Mouse (Mus musculus) MN1 (cell line): ENCODE measurements around the gene Pklr.

Source experiments
- DNase-seq: peaks from one replicate; pipeline ENCODE4 v3.0.0-alpha.2; 2016; ENCODE audit warnings: low spot score

Gene Pklr

DNA sequence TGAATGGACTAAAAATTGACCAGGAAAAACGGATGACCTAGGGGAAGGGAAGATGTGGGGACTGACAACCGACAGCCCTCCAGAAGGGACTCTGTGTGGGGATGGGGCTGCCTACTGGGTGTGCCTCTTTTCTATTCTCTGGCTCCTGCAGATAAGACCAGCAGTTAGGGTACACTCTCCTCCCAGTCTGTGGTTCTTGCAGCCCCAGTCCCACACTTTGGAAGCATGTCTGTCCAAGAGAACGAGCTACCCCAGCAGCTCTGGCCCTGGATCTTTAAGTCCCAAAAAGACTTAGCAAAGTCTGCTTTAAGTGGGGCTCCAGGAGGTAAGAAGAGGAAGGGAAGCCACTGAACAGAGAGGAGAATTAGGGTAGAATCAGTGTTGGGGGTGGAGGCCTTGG lies at the start of gene Pklr:
Gene Pklr, plus strand, starts transcription at position 185 of the 400 bp plus-strand sequence.
- DNase-seq, result no peak

- peak; percentile 81 for DNase-seq
Observed at GRCm38 (mm10) chr3:89087338-89088110, 48.4 kb upstream of the Pklr start.

DNA sequence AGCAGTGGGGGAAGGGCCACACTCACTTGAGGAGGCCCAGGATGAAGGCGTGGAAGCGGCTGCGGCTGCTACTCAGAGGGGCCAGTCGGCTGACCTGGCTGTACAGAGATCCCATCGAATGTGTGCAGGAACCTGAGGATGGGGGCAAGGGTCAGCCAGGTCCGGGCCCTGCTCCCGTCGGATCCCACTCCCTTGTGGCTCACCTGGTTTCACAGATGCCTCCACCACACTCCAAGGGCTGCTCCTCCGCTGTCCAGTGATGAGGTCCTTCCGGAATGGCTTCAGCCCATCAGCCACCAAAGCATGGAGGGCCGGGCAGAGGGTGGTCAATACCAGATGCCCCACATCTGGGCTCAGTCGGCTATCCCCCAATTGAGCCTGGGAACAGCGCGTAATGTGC lies 47.0 kb upstream of the Pklr start:
- no peak for DNase-seq

- peak; percentile 73 for DNase-seq
Observed at GRCm38 (mm10) chr3:89089882-89090591, 45.9 kb upstream of the Pklr start.

GRCm38 (mm10) chr3:89090694-89091655 lies 45.0 kb upstream of the Pklr start:
- DNase-seq, result peak; percentile 90

- DNase-seq, result peak; percentile 66
Observed at GRCm38 (mm10) chr3:89091811-89092508, 44.0 kb upstream of the Pklr start.

- no peak for DNase-seq
Observed at GRCm38 (mm10) chr3:89092509-89093090, 43.3 kb upstream of the Pklr start.

- peak; percentile 91 for DNase-seq
Observed at GRCm38 (mm10) chr3:89093175-89093574, 42.8 kb upstream of the Pklr start, which contains the start of gene Rusc1. TSS of gene Rusc1 (minus strand) at chr3:89093311.

- no peak for DNase-seq
Observed at GRCm38 (mm10) chr3:89094021-89094420, 41.9 kb upstream of the Pklr start.

DNA sequence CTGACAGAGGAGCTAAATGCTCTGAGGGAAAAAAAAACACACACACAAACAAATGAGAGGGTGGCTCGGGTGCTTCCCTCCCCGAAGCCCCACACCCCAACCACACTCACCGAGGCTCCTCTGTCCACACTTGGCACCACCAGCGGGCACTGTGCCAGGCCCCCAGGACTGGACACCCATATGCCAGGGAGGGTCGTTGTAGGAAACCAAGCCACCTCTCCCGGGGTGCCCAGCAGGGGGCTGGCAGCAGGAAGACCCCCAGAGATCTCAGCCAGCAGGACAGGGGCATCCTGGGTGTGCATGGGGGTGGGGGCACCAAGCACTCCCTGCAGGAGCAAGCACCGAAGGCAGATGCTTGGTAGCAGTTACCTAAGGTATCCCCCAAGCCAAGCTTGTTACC lies 35.1 kb upstream of the Pklr start, which contains the start of gene Gm43738:
Gene Gm43738, minus strand, starts transcription at position 289 of the 400 bp plus-strand sequence.
- DNase-seq, result peak; percentile 34

DNA sequence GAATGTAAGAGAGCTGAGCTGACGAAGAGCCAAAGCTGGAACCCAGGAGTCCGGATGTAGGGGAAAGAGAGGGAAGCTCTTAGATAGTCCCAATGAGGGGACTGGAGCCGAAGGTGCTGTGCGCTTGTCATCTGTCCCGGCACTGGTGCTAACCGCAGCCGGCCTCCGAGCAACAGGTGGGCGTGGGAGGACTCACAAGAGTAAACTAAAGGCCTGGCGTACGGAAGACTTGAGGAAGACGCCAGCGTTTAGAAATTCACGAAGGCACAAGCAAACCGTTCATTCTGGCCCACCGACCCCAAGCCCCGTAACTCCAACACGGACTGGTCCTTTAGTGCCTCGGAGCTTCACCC lies 34.5 kb upstream of the Pklr start:
- peak; percentile 56 for DNase-seq

DNA sequence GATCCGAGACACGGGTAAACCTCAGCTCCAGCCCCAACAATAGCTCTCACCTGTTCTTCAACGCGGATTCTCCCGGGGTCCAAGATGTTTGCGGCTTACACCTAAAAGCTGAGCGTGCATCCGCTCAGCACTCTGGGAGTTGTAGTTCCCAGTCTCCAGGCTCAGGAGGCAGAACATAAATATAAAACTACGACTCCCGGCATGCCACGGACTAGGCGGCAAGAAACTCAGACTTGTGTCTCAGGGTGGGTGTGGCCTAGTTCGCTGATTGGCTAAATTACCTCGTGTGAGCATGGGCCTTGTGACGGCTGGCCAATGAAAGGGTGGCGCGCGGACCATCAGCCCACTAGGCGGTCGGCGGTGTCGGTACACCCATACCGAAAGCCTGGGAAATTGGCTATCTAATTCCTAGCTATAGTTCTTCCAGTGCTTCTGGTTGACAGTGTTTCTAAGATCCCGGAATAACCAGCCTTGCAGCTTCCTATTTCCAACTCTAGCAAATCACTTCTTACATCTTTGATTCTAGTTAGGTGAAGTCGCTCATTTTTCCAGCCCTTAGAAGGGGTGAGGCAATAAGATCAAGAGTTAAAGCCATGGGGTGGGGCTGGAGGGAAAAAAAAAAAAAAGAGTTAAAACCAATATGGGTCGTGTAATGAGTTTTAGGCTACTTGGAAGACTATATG lies 34.0 kb upstream of the Pklr start, which contains the start of gene Fdps:
Gene Fdps, minus strand, starts transcription at position 148 of the 683 bp plus-strand sequence.
- peak; percentile 99 for DNase-seq

DNA sequence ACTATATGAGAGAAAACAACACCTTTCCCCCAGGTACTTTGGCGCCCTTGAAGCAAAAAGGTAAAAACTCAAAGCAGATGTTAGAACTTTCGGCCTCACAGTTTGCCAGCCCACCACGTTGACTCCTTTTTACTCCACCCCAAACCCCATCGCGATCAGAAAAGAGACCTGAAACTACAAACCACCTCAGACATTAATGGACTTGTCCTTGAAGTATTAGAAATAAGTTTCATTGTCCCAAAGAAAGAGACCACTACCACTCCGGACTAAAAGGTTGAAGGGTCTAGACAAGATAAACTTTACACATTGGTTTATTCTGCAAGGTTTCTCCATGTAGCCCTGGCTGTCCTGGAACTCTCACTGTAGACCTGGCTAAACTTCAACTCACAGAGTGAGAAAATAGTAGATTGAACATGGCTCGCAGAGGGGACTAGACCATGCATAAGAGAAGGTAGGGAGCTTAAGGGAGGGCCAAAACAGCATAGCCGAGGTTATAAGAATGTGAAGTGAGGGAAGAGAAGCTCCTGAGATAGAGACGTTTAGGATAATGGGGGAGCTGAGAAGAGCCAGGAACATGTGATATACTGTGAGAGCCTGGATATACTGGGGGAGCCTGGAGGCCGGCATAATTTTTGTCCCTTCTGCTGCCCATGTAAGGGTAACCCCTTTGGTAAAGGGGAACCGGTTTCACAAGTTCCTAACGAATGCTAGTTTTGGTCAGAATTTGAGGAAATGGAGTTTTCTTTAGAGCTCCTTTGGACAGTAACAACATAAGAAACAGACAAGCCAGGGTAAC lies 33.2 kb upstream of the Pklr start:
- no peak for DNase-seq

- DNase-seq, result peak; percentile 59
Observed at GRCm38 (mm10) chr3:89103291-89103595, 32.7 kb upstream of the Pklr start.

GRCm38 (mm10) chr3:89106881-89107280 lies 29.1 kb upstream of the Pklr start:
- DNase-seq, result no peak

- DNase-seq, result no peak
Observed at GRCm38 (mm10) chr3:89107545-89107944, 28.4 kb upstream of the Pklr start.

DNA sequence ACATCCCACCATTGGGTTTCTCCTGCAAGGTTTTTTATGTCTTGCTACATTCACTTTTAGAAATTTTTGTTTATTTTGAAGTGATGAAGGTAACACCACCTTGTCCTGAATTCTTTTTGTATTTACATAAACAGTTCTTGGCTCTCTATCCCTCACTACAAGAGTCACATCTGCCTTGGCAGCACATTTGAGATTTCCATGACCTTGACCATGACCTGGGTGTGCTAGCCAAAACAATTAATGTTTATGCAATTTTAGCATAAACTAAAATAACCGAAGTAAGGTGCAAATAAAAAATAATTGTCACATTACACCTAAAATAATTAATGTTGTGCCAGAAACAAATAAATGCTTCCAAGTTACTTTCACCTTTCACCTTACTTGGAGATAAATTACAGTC lies 27.8 kb upstream of the Pklr start:
- no peak for DNase-seq

- no peak for DNase-seq
Observed at GRCm38 (mm10) chr3:89113058-89113457, 22.9 kb upstream of the Pklr start.

- peak; percentile 45 for DNase-seq
Observed at GRCm38 (mm10) chr3:89115522-89115921, 20.4 kb upstream of the Pklr start.

DNA sequence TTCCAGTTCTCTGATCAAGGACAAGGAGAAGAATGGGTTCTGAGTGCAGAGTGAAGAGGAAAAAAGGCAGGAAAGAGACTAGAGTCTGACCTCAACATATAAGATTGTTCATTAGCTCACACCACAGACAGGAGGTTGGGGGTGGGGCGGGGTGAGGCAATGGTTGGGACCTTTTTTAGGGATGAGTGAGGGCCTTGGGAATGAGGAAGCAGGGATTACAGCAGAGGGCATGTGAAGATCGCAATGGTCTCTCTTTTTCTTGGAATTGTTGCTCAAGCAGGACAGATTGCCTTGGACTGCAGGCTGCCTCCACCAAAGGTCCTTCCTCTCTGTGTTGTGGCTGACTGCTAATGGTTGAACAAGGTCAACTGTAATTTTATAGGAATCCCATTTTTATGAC lies 12.6 kb upstream of the Pklr start:
- DNase-seq, result no peak
